Mouse (Mus musculus): ENCODE results near the gene Caprin2. TPM values are rescaled to one million over a fixed set of nuclear protein-coding genes. Genes with fewer than 3 reads are reported as not detected.

Caprin2 gene
- polyA plus RNA-seq, 1 experiment = 5.3 TPM

- Histone ChIP-seq H3K27ac (replicated peaks; ENCODE audit: low read depth, low read length) (no peak overlapping the region), H3K4me3 (ENCODE audit: insufficient read depth, low read depth, low read length) (no peak overlapping the region), H3K4me1 (ENCODE audit: control insufficient read depth, insufficient read depth, insufficient read length, low read length) (no peaks in the 10 kb centered on the region)
Observed at GRCm38 (mm10) chr6:148799773-148800172, 96.3 kb downstream of the Caprin2 start.

GRCm38 (mm10) chr6:148795145-148795544 is 100.9 kb downstream of the Caprin2 start:
- H3K4me3 ChIP-seq (ENCODE audit: insufficient read depth, low read depth, low read length) = no peak overlapping the region
- 0 out of 2 replicates have a peak overlapping the region, but pooled peaks have one; percentile 21 for H3K27ac ChIP-seq (replicated peaks; ENCODE audit: low read depth, low read length)
- H3K4me1 ChIP-seq (ENCODE audit: control insufficient read depth, insufficient read depth, insufficient read length, low read length) = no peaks in the 10 kb centered on the region

Other genes starting within 250 kb of the Caprin2 start
- 13.0 and 22.2 TPM in 2 replicates for gene Ipo8, start 64.8 kb downstream of the Caprin2 start, polyA plus RNA-seq (2012; ENCODE audit: insufficient read depth, insufficient read length, missing spikeins)
- gene Sinhcaf, start 50.2 kb upstream of the Caprin2 start, polyA plus RNA-seq (2012; ENCODE audit: insufficient read depth, insufficient read length, missing spikeins) = 1.3 and 2.3 TPM in 2 replicates
- 4.0 and 6.1 TPM in 2 replicates for gene Dennd5b, start 205.4 kb upstream of the Caprin2 start, polyA plus RNA-seq (2012; ENCODE audit: insufficient read depth, insufficient read length, missing spikeins)
- not detected in 2 replicates for gene Gm10203, start 233.9 kb upstream of the Caprin2 start, polyA plus RNA-seq (2012; ENCODE audit: insufficient read depth, insufficient read length, missing spikeins)
- 30.2 and 57.1 TPM in 2 replicates for gene Etfbkmt, start 243.6 kb upstream of the Caprin2 start, polyA plus RNA-seq (2012; ENCODE audit: insufficient read depth, insufficient read length, missing spikeins)

Data from brown adipose tissue, adult 24 weeks (tissue).